Mouse (Mus musculus): ENCODE results near the gene Kmt2d.
"Not testable (repeated sequence)": the region's sequence is repeated elsewhere in the genome, so short reads cannot be mapped to it uniquely, and the experiment has no call there.

Gene Kmt2d

GRCm38 (mm10) chr15:98827611-98828011, 43.4 kb downstream of the Kmt2d start:
- no peak for DNase-seq

GRCm38 (mm10) chr15:98823434-98823833, 47.6 kb downstream of the Kmt2d start:
- no peak for DNase-seq

- no peak for DNase-seq
Measured at GRCm38 (mm10) chr15:98822147-98822546, 48.9 kb downstream of the Kmt2d start.

GRCm38 (mm10) chr15:98821403-98821802, 49.6 kb downstream of the Kmt2d start:
- no peak for DNase-seq

GRCm38 (mm10) chr15:98820937-98821336, 50.1 kb downstream of the Kmt2d start:
- peak; percentile 34 for DNase-seq

GRCm38 (mm10) chr15:98818171-98818570, 52.8 kb downstream of the Kmt2d start:
- no peak for DNase-seq

GRCm38 (mm10) chr15:98812741-98813424, 58.1 kb downstream of the Kmt2d start:
- peak; percentile 88 for DNase-seq

GRCm38 (mm10) chr15:98810212-98810611, 60.8 kb downstream of the Kmt2d start:
- DNase-seq = not testable (repeated sequence)

- DNase-seq = no peak
Measured at GRCm38 (mm10) chr15:98809390-98809789, 61.6 kb downstream of the Kmt2d start, which contains the start of gene Ddn. Ddn (minus strand) TSS chr15:98809490.

- DNase-seq = peak; percentile 92
Measured at GRCm38 (mm10) chr15:98808651-98809134, 62.3 kb downstream of the Kmt2d start.

GRCm38 (mm10) chr15:98807895-98808650, 62.9 kb downstream of the Kmt2d start:
- DNase-seq = peak; percentile 86

GRCm38 (mm10) chr15:98806809-98807770, 63.9 kb downstream of the Kmt2d start:
- peak; percentile 51 for DNase-seq

- DNase-seq = peak; percentile 33
Measured at GRCm38 (mm10) chr15:98806071-98806808, 64.8 kb downstream of the Kmt2d start.

- peak; percentile 83 for DNase-seq
Measured at GRCm38 (mm10) chr15:98805324-98806040, 65.5 kb downstream of the Kmt2d start.

GRCm38 (mm10) chr15:98804054-98804453, 67.0 kb downstream of the Kmt2d start:
- DNase-seq = peak; percentile 93

GRCm38 (mm10) chr15:98802926-98803325, 68.1 kb downstream of the Kmt2d start:
- no peak for DNase-seq

GRCm38 (mm10) chr15:98799396-98799795, 71.6 kb downstream of the Kmt2d start:
- peak; percentile 63 for DNase-seq

- DNase-seq = no peak
Measured at GRCm38 (mm10) chr15:98798903-98799302, 72.1 kb downstream of the Kmt2d start.

GRCm38 (mm10) chr15:98797835-98798492, 73.0 kb downstream of the Kmt2d start:
- DNase-seq = no peak

- no peak for DNase-seq
Measured at GRCm38 (mm10) chr15:98796803-98797595, 74.0 kb downstream of the Kmt2d start.
